In genomic region chr13:44024612-44025011, GRCm38 (mm10) we compare ENCODE assay signal across 16 mouse cellular contexts.
DNase-seq lines count a peak whose midpoint lies in the region; ATAC-seq lines count a peak whose summit lies in the region.
"Had no signal": no experiment of that assay in that cellular context is flagged by ENCODE, and none has a peak within 500 bp of the region (broad histone marks: within the 10 kb centered on the region; RNA-seq: fewer than 3 reads in every experiment).

No protein-coding gene starts in this region.

- H3K9ac ChIP-seq in lung, embryonic 16.5 days (ENCODE audit: low read length): no peak overlapping the region
- H3K9ac ChIP-seq in kidney, embryonic 15.5 days: no peak overlapping the region
- H3K9ac ChIP-seq: forebrain, embryonic 15.5 days had no signal

- H3K4me2 ChIP-seq in lung, embryonic 16.5 days (ENCODE audit: low read depth, low read length): no peak overlapping the region
- H3K4me2 ChIP-seq in kidney, embryonic 15.5 days: no peak overlapping the region
- H3K4me2 ChIP-seq: forebrain, embryonic 15.5 days had no signal

- ATAC-seq in lung, embryonic 16.5 days (ENCODE audit: low read depth): peak; percentile 37; the same call in 1 of the 2 replicates
- peak; percentile 63 for ATAC-seq in kidney, embryonic 15.5 days (replicated peaks; ENCODE audit: low FRiP score)
- ATAC-seq: forebrain, embryonic 15.5 days; midbrain, embryonic 16.5 days had no signal

- no peaks in the 10 kb centered on the region for H3K27me3 ChIP-seq in lung, embryonic 16.5 days (ENCODE audit: control insufficient read depth, insufficient read depth, low read depth, low read length)
- no peaks in the 10 kb centered on the region for H3K27me3 ChIP-seq in kidney, embryonic 15.5 days

- H3K27ac ChIP-seq in lung, embryonic 16.5 days (ENCODE audit: low read length): no peak overlapping the region
- H3K27ac ChIP-seq in kidney, embryonic 15.5 days: peak overlapping the region; percentile 86
- H3K27ac ChIP-seq: forebrain, embryonic 15.5 days; hindbrain, embryonic 10.5 days; layer of hippocampus, adult 2 months; left cerebral cortex, adult 2 months had no signal

- H3K36me3 ChIP-seq in lung, embryonic 16.5 days (ENCODE audit: control insufficient read depth, insufficient read depth, low read length): no peaks in the 10 kb centered on the region
- no peaks in the 10 kb centered on the region for H3K36me3 ChIP-seq in kidney, embryonic 15.5 days
- H3K36me3 ChIP-seq: forebrain, embryonic 15.5 days; hindbrain, embryonic 10.5 days had no signal

- H3K4me3 ChIP-seq in lung, embryonic 16.5 days (ENCODE audit: low read length): no peak overlapping the region
- H3K4me3 ChIP-seq in kidney, embryonic 15.5 days (replicated peaks): no peak overlapping the region
- H3K4me3 ChIP-seq: forebrain, embryonic 15.5 days; hindbrain, embryonic 10.5 days; layer of hippocampus, adult 2 months; left cerebral cortex, adult 2 months had no signal

- intact Hi-C loops in heart, postnatal 25 days (cut with DNase I): no loop called here

- no peaks in the 10 kb centered on the region for H3K9me3 ChIP-seq in lung, embryonic 16.5 days (ENCODE audit: control insufficient read depth, low read length)
- no peaks in the 10 kb centered on the region for H3K9me3 ChIP-seq in kidney, embryonic 15.5 days (replicated peaks)
- H3K9me3 ChIP-seq: forebrain, embryonic 15.5 days; hindbrain, embryonic 10.5 days had no signal

- H3K4me1 ChIP-seq in lung, embryonic 16.5 days (replicated peaks; ENCODE audit: control insufficient read depth, insufficient read depth, low read length): peaks cover 12% of the 10 kb centered on the region
- H3K4me1 ChIP-seq in kidney, embryonic 15.5 days: peaks cover 47% of the 10 kb centered on the region

- 39% methylated on average over 3 of the region's 3 CpGs for WGBS in lung, embryonic 16.5 days
- 13% methylated on average over 3 of the region's 3 CpGs for WGBS in kidney, embryonic 15.5 days

- DNase-seq in heart, adult 8-10 months (ENCODE audit: low spot score): peak; percentile 15
- DNase-seq in heart, postnatal 25 days (ENCODE audit: low spot score): no peak
- DNase-seq in lung, postnatal 14 days: no peak
- DNase-seq in cerebellum, adult 11-12 months: no peak
- DNase-seq in urinary bladder, postnatal 36 days (ENCODE audit: low spot score in 2 of 2): no peak
- DNase-seq: cerebellum, adult 9-11 months; gastrocnemius, postnatal 10 days; right cerebral cortex, postnatal 14 days; thymus, postnatal 36 days had no signal
